Mouse (Mus musculus) CH12.LX (cell line): ENCODE results near the gene Mcf2l. TPM values are rescaled to one million over a fixed set of nuclear protein-coding genes. Genes with fewer than 3 reads are reported as not detected.

Source experiments
- DNase-seq: peaks from one replicate; pipeline ENCODE4 v3.0.0-alpha.2; 2013; ENCODE audit errors: extremely low read depth
- H3K27ac ChIP-seq: 2 replicates; pipeline ENCODE4 v1.5.1; 2012; ENCODE audit warnings: low read depth, mild to moderate bottlenecking, control low read depth, moderate library complexity; ENCODE audit not compliant: insufficient read depth
- H3K27me3 ChIP-seq: replicated peaks from 2 replicates; pipeline ENCODE3; 2012; ENCODE audit warnings: inconsistent platforms
- H3K36me3 ChIP-seq, 2 experiments: replicated peaks in 1 of 2; 2 replicates each; pipeline versions ENCODE3 to v1.6.1; 2012; ENCODE audit warnings: inconsistent platforms in 1 of 2, low read length in 1 of 2, mild to moderate bottlenecking in 1 of 2, mixed read lengths in 1 of 2, moderate library complexity in 1 of 2; ENCODE audit not compliant: control insufficient read depth in 1 of 2, insufficient read depth in 1 of 2
- H3K4me1 ChIP-seq, 2 experiments: 2 replicates each; pipeline ENCODE4 v1.6.1; 2012; ENCODE audit warnings: inconsistent platforms in 1 of 2, moderate library complexity in 1 of 2; ENCODE audit not compliant: insufficient read depth in 2 of 2, control insufficient read depth in 1 of 2
- H3K4me2 ChIP-seq: 2 replicates; pipeline ENCODE4 v1.6.1; 2012; ENCODE audit warnings: low read depth, mild to moderate bottlenecking, control low read depth; ENCODE audit not compliant: poor library complexity, insufficient read depth, severe bottlenecking
- H3K4me3 ChIP-seq, 3 experiments: fragments of 150-350 bp in 1 of 3; sonication (generic) in 1 of 3; replicated peaks in 1 of 3; 2 replicates each; pipeline versions ENCODE3 to v1.5.1; 2011 to 2012; ENCODE audit warnings: low read depth in 2 of 3, low read length in 2 of 3, mild to moderate bottlenecking in 2 of 3, moderate library complexity in 2 of 3, control low read depth in 1 of 3, improper control_type of control experiment in 1 of 3, inconsistent platforms in 1 of 3, mixed read lengths in 1 of 3; ENCODE audit not compliant: poor library complexity in 1 of 3
- H3K79me2 ChIP-seq: replicated peaks from 2 replicates; pipeline ENCODE4 v1.6.1; 2012; ENCODE audit warnings: mild to moderate bottlenecking, moderate library complexity; ENCODE audit not compliant: control insufficient read depth, poor library complexity, insufficient read depth, severe bottlenecking; ENCODE audit errors: extremely low read depth
- H3K9ac ChIP-seq: 2 replicates; pipeline ENCODE4 v1.6.1; 2012; ENCODE audit warnings: low read depth, mild to moderate bottlenecking, control low read depth, moderate library complexity; ENCODE audit not compliant: insufficient read depth
- H3K9me3 ChIP-seq: replicated peaks from 2 replicates; pipeline ENCODE3; 2012; ENCODE audit warnings: low read length, inconsistent platforms, mixed read lengths
- BHLHE40 ChIP-seq: IDR thresholded peaks from 2 replicates; pipeline ENCODE4 v1.6.1; 2011; ENCODE audit warnings: mild to moderate bottlenecking, low read depth, low read length, improper control_type of control experiment
- CHD2 ChIP-seq: IDR thresholded peaks from 2 replicates; pipeline ENCODE4 v1.6.1; 2011; ENCODE audit warnings: low read length, improper control_type of control experiment
- CTCF ChIP-seq, 2 experiments: IDR thresholded peaks in 1 of 2; conservative IDR thresholded peaks in 1 of 2; 2 replicates each; pipeline ENCODE4 v1.5.1; 2011 to 2012; ENCODE audit warnings: low read depth in 2 of 2, low read length in 2 of 2, improper control_type of control experiment in 1 of 2, inconsistent platforms in 1 of 2, mild to moderate bottlenecking in 1 of 2, moderate library complexity in 1 of 2
- EP300 ChIP-seq: IDR thresholded peaks from 2 replicates; pipeline ENCODE4 v1.6.1; 2011; ENCODE audit warnings: low read length, improper control_type of control experiment
- ETS1 ChIP-seq: conservative IDR thresholded peaks from 2 replicates; pipeline ENCODE4 v1.6.1; 2012; ENCODE audit warnings: low read depth, mild to moderate bottlenecking, inconsistent platforms, low read length, improper control_type of control experiment, moderate library complexity
- HCFC1 ChIP-seq: IDR thresholded peaks from 2 replicates; pipeline ENCODE4 v1.6.1; 2012; ENCODE audit warnings: low read depth, mild to moderate bottlenecking, inconsistent platforms, low read length, improper control_type of control experiment
- JUND ChIP-seq: conservative IDR thresholded peaks from 2 replicates; pipeline ENCODE4 v1.6.1; 2011; ENCODE audit warnings: low read depth, low read length, improper control_type of control experiment
- MAFK ChIP-seq: IDR thresholded peaks from 2 replicates; pipeline ENCODE4 v1.6.1; 2011; ENCODE audit warnings: low read length, improper control_type of control experiment; ENCODE audit not compliant: insufficient replicate concordance
- MXI1 ChIP-seq: IDR thresholded peaks from 2 replicates; pipeline ENCODE4 v1.6.1; 2011; ENCODE audit warnings: mild to moderate bottlenecking, low read depth, low read length, improper control_type of control experiment
- NRF1 ChIP-seq: IDR thresholded peaks from 2 replicates; pipeline ENCODE4 v1.6.1; 2014; ENCODE audit warnings: low read depth, mild to moderate bottlenecking, inconsistent platforms, low read length, improper control_type of control experiment, moderate library complexity
- PAX5 ChIP-seq: IDR thresholded peaks from 2 replicates; pipeline ENCODE4 v1.6.1; 2012; ENCODE audit warnings: low read length, inconsistent platforms, mixed read lengths
- POLR2A ChIP-seq: IDR thresholded peaks from 2 replicates; pipeline ENCODE4 v1.6.1; 2011; ENCODE audit warnings: low read depth, mild to moderate bottlenecking, improper control_type of control experiment, low read length
- RCOR1 ChIP-seq: conservative IDR thresholded peaks from 2 replicates; pipeline ENCODE4 v1.6.1; 2012; ENCODE audit warnings: low read depth, mild to moderate bottlenecking, inconsistent platforms, low read length, improper control_type of control experiment
- SIN3A ChIP-seq: IDR thresholded peaks from 2 replicates; pipeline ENCODE4 v1.6.1; 2012; ENCODE audit warnings: low read length, improper control_type of control experiment, inconsistent platforms
- TBP ChIP-seq: conservative IDR thresholded peaks from 2 replicates; pipeline ENCODE4 v1.6.1; 2011; ENCODE audit warnings: low read depth, low read length, improper control_type of control experiment
- TCF12 ChIP-seq: IDR thresholded peaks from 2 replicates; pipeline ENCODE4 v1.6.1; 2014; ENCODE audit warnings: low read depth, mild to moderate bottlenecking, inconsistent platforms, low read length, improper control_type of control experiment
- ZMIZ1 ChIP-seq: IDR thresholded peaks from 2 replicates; pipeline ENCODE4 v1.6.1; 2012; ENCODE audit warnings: low read depth, mild to moderate bottlenecking, inconsistent platforms, low read length, improper control_type of control experiment
- ZNF384 ChIP-seq: IDR thresholded peaks from 2 replicates; pipeline ENCODE4 v1.6.1; 2012; ENCODE audit warnings: low read depth, low read length, improper control_type of control experiment, inconsistent platforms
- dilution Hi-C: fragments of 300-500 bp; cut with MboI; formaldehyde crosslinking; loops from 2 replicates; pipeline ENCODE4 v1.14.3; 2020; ENCODE audit warnings: low sequenced_read_pairs; ENCODE audit not compliant: extremely low pct_unique_long_range_greater_than_20kb, extremely low pct_ligation_motif_present
- in situ Hi-C: fragments of 300-500 bp; cut with MboI; formaldehyde crosslinking; loops from 3 replicates; pipeline ENCODE4 v1.14.3; 2019; ENCODE audit warnings: low sequenced_read_pairs, low pct_ligation_motif_present, low pct_unique_long_range_greater_than_20kb, mixed read lengths
- polyA plus RNA-seq: library from polyadenylated mRNA; unstranded; fragments of >175 nt; gene quantifications from 2 replicates; pipeline ENCODE4 v1.2.1, GENCODE M21; 2012; ENCODE audit warnings: low read depth; ENCODE audit not compliant: insufficient read length
- total RNA-seq, 2 experiments: library from RNA; depleted of rRNA; stranded (reverse); fragments of 300-350 nt in 1 of 2; fragments of >200 nt in 1 of 2; gene quantifications; 2 replicates each; pipeline ENCODE4 v1.2.3; 2012 to 2014

Mcf2l gene
- total RNA-seq (2012; rRNA removed): not detected in 2 replicates
- not detected in 2 replicates for total RNA-seq (2014; rRNA removed)
- polyA plus RNA-seq: not detected in 2 replicates

DNA sequence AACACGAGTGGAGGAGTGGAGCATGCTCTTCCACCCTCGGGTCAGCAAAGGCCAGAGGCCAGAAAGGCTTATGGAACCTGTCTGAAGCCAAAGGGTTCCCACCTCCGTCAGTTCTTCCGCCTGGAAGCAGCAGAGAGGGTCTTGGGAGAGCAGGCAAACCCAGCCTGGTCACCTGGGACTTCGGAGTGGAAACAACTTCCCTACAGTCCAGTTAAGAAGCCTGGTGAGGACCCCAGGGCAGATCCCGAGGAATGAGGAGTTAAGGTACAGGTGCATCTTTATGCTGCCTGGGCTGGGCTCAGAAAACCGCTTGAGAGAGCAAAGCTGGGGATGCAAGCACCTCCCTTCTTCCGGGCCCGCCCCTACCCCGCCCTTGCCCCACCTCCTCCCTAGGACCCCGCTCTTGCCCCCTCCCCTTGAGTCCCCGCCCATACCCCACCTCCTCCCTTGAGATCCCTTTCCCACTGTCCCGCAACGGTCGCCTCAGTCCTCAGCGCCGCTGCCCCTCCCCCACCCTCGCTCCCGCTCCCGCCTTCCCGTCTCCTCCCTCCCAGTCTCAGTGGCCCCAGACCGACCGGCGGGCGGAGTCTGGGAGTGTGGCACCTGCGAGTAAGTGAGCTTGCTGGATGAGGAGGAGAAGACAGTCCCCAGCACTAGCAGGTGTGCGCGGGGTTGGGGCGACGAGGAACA is at the start of gene Mcf2l:
Mcf2l (plus strand) TSS at position 450 of the 690 bp plus-strand sequence.
- in situ Hi-C loops (no loop called here), dilution Hi-C loops (no loop called here)
- 0 out of 2 replicates have a peak within 1 kb of the TSS, but pooled peaks have one; percentile 31 for H3K9ac ChIP-seq
- peak within 1 kb of the TSS in 1 of 3 experiments; percentile 59 for H3K4me3 ChIP-seq
- peak within 1 kb of the TSS; percentile 98 for H3K4me2 ChIP-seq
- TF ChIP-seq PAX5: no peak
- TF ChIP-seq CHD2: 0 out of 2 replicates have a peak, but pooled peaks have one; percentile 38
- no peaks in the 10 kb centered on the region for H3K79me2 ChIP-seq
- H3K9me3 ChIP-seq: no peaks in the 10 kb centered on the region
- H3K27me3 ChIP-seq: peaks cover 90% of the 10 kb centered on the region
- DNase-seq: no peak
- H3K36me3 ChIP-seq: no peaks in the 10 kb centered on the region
- no peak within 1 kb of the TSS for H3K27ac ChIP-seq
- H3K4me1 ChIP-seq: peaks cover 4 to 5% of the 10 kb centered on the region in 2 experiments; a peak in 3 of 4 replicates

GRCm38 (mm10) chr8:12824562-12824961 is 49.0 kb upstream of the Mcf2l start:
- Histone ChIP-seq H3K9me3 (no peaks in the 10 kb centered on the region), H3K4me3 (no peak overlapping the region), H3K4me1 (no peaks in the 10 kb centered on the region), H3K27ac (no peak overlapping the region), H3K27me3 (peaks cover 95% of the 10 kb centered on the region), H3K4me2 (no peak overlapping the region), H3K79me2 (no peaks in the 10 kb centered on the region), H3K9ac (no peak overlapping the region), H3K36me3 (no peaks in the 10 kb centered on the region)
- in situ Hi-C loops (no loop called here), dilution Hi-C loops (no loop called here)
- TF ChIP-seq PAX5 (no peak), CHD2 (no peak), SIN3A (no peak), TBP (no peak), CTCF (conservative IDR thresholded peaks at IDR 0.05 in 1 of 2, IDR thresholded peaks at IDR 0.05 in 1 of 2; ENCODE audit: low read depth in 2 of 2, low read length in 2 of 2) (no peak), HCFC1 (no peak), TCF12 (no peak), MAFK (no peak), ETS1 (no peak), ZMIZ1 (no peak), POLR2A (no peak), EP300 (no peak), RCOR1 (no peak), JUND (no peak), MXI1 (no peak), ZNF384 (no peak), BHLHE40 (no peak), NRF1 (no peak)
- no peak for DNase-seq
